Mouse (Mus musculus) heart, embryonic 14.5 days (tissue): ENCODE measurements around the gene Cnbd2. TPM values are rescaled to one million over a fixed set of nuclear protein-coding genes. Genes with fewer than 3 reads are reported as not detected.

ENCODE experiments used
- ATAC-seq: fragments of 200-750 bp; cut with Nextera tagmentation; 2 replicates; pipeline ENCODE4 v1.8.0; 2017; ENCODE audit warnings: low read depth, moderate TSS enrichment; ENCODE audit not compliant: insufficient number of reproducible peaks, insufficient read depth, low FRiP score
- H3K27ac ChIP-seq, 2 experiments: fragments of 200-500 bp in 1 of 2; fragments of 300-500 bp in 1 of 2; sonication (generic) in 1 of 2; replicated peaks in 1 of 2; 2 replicates each; pipeline ENCODE4 v1.5.1; 2012 to 2014; ENCODE audit warnings: low read depth in 2 of 2, low read length in 2 of 2, control low read depth in 1 of 2, mild to moderate bottlenecking in 1 of 2, mixed read lengths in 1 of 2; ENCODE audit not compliant: control insufficient read depth in 1 of 2, insufficient read depth in 1 of 2
- H3K27me3 ChIP-seq: fragments of 300-500 bp; sonication (generic); 2 replicates; pipeline ENCODE4 v1.6.1; 2014; ENCODE audit warnings: mild to moderate bottlenecking, low read length, control low read depth; ENCODE audit not compliant: control insufficient read depth, insufficient read depth
- H3K36me3 ChIP-seq: fragments of 300-500 bp; sonication (generic); 2 replicates; pipeline ENCODE4 v1.6.1; 2014; ENCODE audit warnings: mild to moderate bottlenecking, control low read depth, low read length, mixed read lengths; ENCODE audit not compliant: control insufficient read depth, insufficient read depth
- H3K4me1 ChIP-seq, 2 experiments: fragments of 200-500 bp in 1 of 2; fragments of 300-500 bp in 1 of 2; sonication (generic) in 1 of 2; 2 replicates each; pipeline ENCODE4 v1.6.1; 2012 to 2014; ENCODE audit warnings: low read length in 2 of 2, control low read depth in 1 of 2, mixed read lengths in 1 of 2; ENCODE audit not compliant: control insufficient read depth in 2 of 2, insufficient read depth in 2 of 2
- H3K4me2 ChIP-seq: fragments of 300-500 bp; sonication (generic); 2 replicates; pipeline ENCODE4 v1.6.1; 2014; ENCODE audit warnings: mild to moderate bottlenecking, low read length
- H3K4me3 ChIP-seq, 2 experiments: fragments of 200-500 bp in 1 of 2; fragments of 300-500 bp in 1 of 2; sonication (generic) in 1 of 2; 2 replicates each; pipeline ENCODE4 v1.5.1; 2012 to 2014; ENCODE audit warnings: low read length in 2 of 2, mild to moderate bottlenecking in 2 of 2, control low read depth in 1 of 2, low read depth in 1 of 2, moderate library complexity in 1 of 2; ENCODE audit not compliant: control insufficient read depth in 1 of 2, insufficient read depth in 1 of 2
- H3K9ac ChIP-seq: fragments of 300-500 bp; sonication (generic); 2 replicates; pipeline ENCODE4 v1.6.1; 2014; ENCODE audit warnings: mild to moderate bottlenecking, low read length
- H3K9me3 ChIP-seq: fragments of 300-500 bp; sonication (generic); 2 replicates; pipeline ENCODE4 v1.6.1; 2016; ENCODE audit warnings: low read length, control low read depth; ENCODE audit not compliant: control insufficient read depth
- WGBS: fragments of 180-500 bp; shearing (Covaris S2); extraction: QIAGEN DNeasy Blood & Tissue Kit; methylation state at CpG from one replicate; pipeline ENCODE4 v1.1.7; 2014; 5-methylcytosine and 5-hydroxymethylcytosine counted together
- polyA plus RNA-seq: library from polyadenylated mRNA; unstranded; fragments of >200 nt; fragmentation: Nextera tagmentation; extraction: Ambion mirVana; gene quantifications from 2 replicates; pipeline ENCODE4 v1.2.1, GENCODE M21; 2014

The Cnbd2 gene
- polyA plus RNA-seq, 1 experiment from 2014 or later = 3.7 TPM

GRCm38 (mm10) chr2:156393155-156393828 is 81.2 kb downstream of the Cnbd2 start:
- H3K36me3 ChIP-seq = no peaks in the 10 kb centered on the region
- peak overlapping the region; percentile 59 for H3K4me2 ChIP-seq
- no peaks in the 10 kb centered on the region for H3K9me3 ChIP-seq
- 57% methylated on average over 5 of the region's 5 CpGs for WGBS
- no peak for ATAC-seq
- H3K4me3 ChIP-seq = peak overlapping the region in 1 of 2 experiments; percentile 38; a peak in 2 of 4 replicates
- peaks cover 0 to 2% of the 10 kb centered on the region in 2 experiments; a peak in 2 of 4 replicates for H3K4me1 ChIP-seq
- no peaks in the 10 kb centered on the region for H3K27me3 ChIP-seq
- 0 out of 2 replicates have a peak overlapping the region, but pooled peaks have one; percentile 25 for H3K9ac ChIP-seq
- no peak overlapping the region for H3K27ac ChIP-seq

- Histone ChIP-seq H3K36me3 (no peaks in the 10 kb centered on the region), H3K4me2 (no peak overlapping the region), H3K9ac (no peak overlapping the region), H3K4me3 (no peak overlapping the region), H3K27me3 (no peaks in the 10 kb centered on the region), H3K4me1 (peaks cover 0 to 2% of the 10 kb centered on the region in 2 experiments; a peak in 2 of 4 replicates), H3K9me3 (no peaks in the 10 kb centered on the region), H3K27ac (no peak overlapping the region)
- no peak for ATAC-seq
- 90% methylated on average over 4 of the region's 4 CpGs for WGBS
These were observed 82.2 kb downstream of the Cnbd2 start for GRCm38 (mm10) chr2:156394282-156394681.

GRCm38 (mm10) chr2:156396096-156396495 is 84.0 kb downstream of the Cnbd2 start:
- no peak overlapping the region for H3K4me2 ChIP-seq
- no peak overlapping the region for H3K27ac ChIP-seq
- H3K4me3 ChIP-seq = no peak overlapping the region
- peaks cover 4% of the 10 kb centered on the region in 2 experiments for H3K4me1 ChIP-seq
- no peak for ATAC-seq
- WGBS = 57% methylated on average over 2 of the region's 2 CpGs
- H3K27me3 ChIP-seq = no peaks in the 10 kb centered on the region
- no peaks in the 10 kb centered on the region for H3K9me3 ChIP-seq
- no peaks in the 10 kb centered on the region for H3K36me3 ChIP-seq
- no peak overlapping the region for H3K9ac ChIP-seq

- H3K4me3 ChIP-seq = no peak overlapping the region
- ATAC-seq = no peak
- no peak overlapping the region for H3K4me2 ChIP-seq
- H3K9ac ChIP-seq = no peak overlapping the region
- H3K27ac ChIP-seq = no peak overlapping the region
- H3K4me1 ChIP-seq = peaks cover 4% of the 10 kb centered on the region in 2 experiments
- H3K27me3 ChIP-seq = no peaks in the 10 kb centered on the region
- WGBS = 90% methylated on average over 7 of the region's 7 CpGs
- H3K9me3 ChIP-seq = no peaks in the 10 kb centered on the region
- H3K36me3 ChIP-seq = no peaks in the 10 kb centered on the region
These were observed 85.9 kb downstream of the Cnbd2 start for GRCm38 (mm10) chr2:156397988-156398387.

GRCm38 (mm10) chr2:156399485-156399884 is 87.4 kb downstream of the Cnbd2 start:
- no peak overlapping the region for H3K4me3 ChIP-seq
- H3K9me3 ChIP-seq = no peaks in the 10 kb centered on the region
- H3K9ac ChIP-seq = no peak overlapping the region
- peaks cover 2 to 4% of the 10 kb centered on the region in 2 experiments; a peak in 3 of 4 replicates for H3K4me1 ChIP-seq
- no peaks in the 10 kb centered on the region for H3K27me3 ChIP-seq
- no peak overlapping the region for H3K4me2 ChIP-seq
- no peak overlapping the region for H3K27ac ChIP-seq
- H3K36me3 ChIP-seq = no peaks in the 10 kb centered on the region
- no peak for ATAC-seq
- 53% methylated on average over 1 of the region's 1 CpGs for WGBS

GRCm38 (mm10) chr2:156401331-156401730 is 89.2 kb downstream of the Cnbd2 start:
- Histone ChIP-seq H3K27me3 (no peaks in the 10 kb centered on the region), H3K36me3 (no peaks in the 10 kb centered on the region), H3K27ac (no peak overlapping the region), H3K4me2 (0 out of 2 replicates have a peak overlapping the region, but pooled peaks have one; percentile 18), H3K4me1 (peaks cover 2 to 4% of the 10 kb centered on the region in 2 experiments; a peak in 3 of 4 replicates), H3K9me3 (no peaks in the 10 kb centered on the region), H3K4me3 (no peak overlapping the region), H3K9ac (no peak overlapping the region)
- ATAC-seq = no peak
- WGBS = 7% methylated on average over 9 of the region's 9 CpGs

GRCm38 (mm10) chr2:156402036-156402435 is 89.9 kb downstream of the Cnbd2 start:
- H3K4me3 ChIP-seq = no peak overlapping the region
- peaks cover 2 to 4% of the 10 kb centered on the region in 2 experiments; a peak in 3 of 4 replicates for H3K4me1 ChIP-seq
- ATAC-seq = no peak
- H3K27me3 ChIP-seq = no peaks in the 10 kb centered on the region
- no peak overlapping the region for H3K4me2 ChIP-seq
- no peaks in the 10 kb centered on the region for H3K36me3 ChIP-seq
- no peak overlapping the region for H3K27ac ChIP-seq
- H3K9ac ChIP-seq = no peak overlapping the region
- no peaks in the 10 kb centered on the region for H3K9me3 ChIP-seq
- 72% methylated on average over 3 of the region's 3 CpGs for WGBS

GRCm38 (mm10) chr2:156406987-156407386 is 94.9 kb downstream of the Cnbd2 start:
- H3K9ac ChIP-seq = no peak overlapping the region
- no peaks in the 10 kb centered on the region for H3K4me1 ChIP-seq
- no peaks in the 10 kb centered on the region for H3K27me3 ChIP-seq
- no peaks in the 10 kb centered on the region for H3K36me3 ChIP-seq
- no peak overlapping the region for H3K4me2 ChIP-seq
- no peak overlapping the region for H3K27ac ChIP-seq
- no peaks in the 10 kb centered on the region for H3K9me3 ChIP-seq
- H3K4me3 ChIP-seq = no peak overlapping the region
- WGBS = 33% methylated on average over 3 of the region's 3 CpGs
- no peak for ATAC-seq
